Mouse (Mus musculus) liver, adult 2 months (tissue): Measurements from ENCODE around the gene Tnfsf8.

ENCODE experiments used
- CTCF ChIP-seq: fragments of 200-500 bp; IDR thresholded peaks from 2 replicates; pipeline ENCODE4 v1.5.1; 2011; ENCODE audit warnings: low read depth, low read length, control low read depth
- POLR2A ChIP-seq: fragments of 200-500 bp; IDR thresholded peaks from 2 replicates; pipeline ENCODE4 v1.6.1; 2011; ENCODE audit warnings: low read length, control low read depth; ENCODE audit not compliant: insufficient read depth; ENCODE audit errors: extremely low read depth

GRCm38 (mm10) chr4:63868770-63869169, 7.6 kb upstream of the Tnfsf8 start:
- TF ChIP-seq CTCF (no peak), POLR2A (no peak)
